Mouse (Mus musculus) splenic B cell, adult 2 months (primary cell): ENCODE data around the gene Cpeb4.
A peak's percentile ranks its signal among the peaks of the same experiment; 100 is the strongest.
"Not testable (repeated sequence)": the region's sequence is repeated elsewhere in the genome, so short reads cannot be mapped to it uniquely, and the experiment has no call there.

Experiments
- DNase-seq: peaks from one replicate; pipeline ENCODE4 v3.0.0-alpha.2; 2011; ENCODE audit warnings: low read depth, low spot score
- H3K27me3 ChIP-seq: 2 replicates; pipeline ENCODE4 v1.6.1; 2012; ENCODE audit warnings: mild to moderate bottlenecking, low read length, moderate library complexity, mixed read lengths; ENCODE audit not compliant: control insufficient read depth, poor library complexity, insufficient read depth, severe bottlenecking
- H3K36me3 ChIP-seq: 2 replicates; pipeline ENCODE4 v1.6.1; 2012; ENCODE audit warnings: mild to moderate bottlenecking, low read length, moderate library complexity, mixed read lengths; ENCODE audit not compliant: control insufficient read depth, poor library complexity, insufficient read depth, severe bottlenecking

Gene Cpeb4

DNA sequence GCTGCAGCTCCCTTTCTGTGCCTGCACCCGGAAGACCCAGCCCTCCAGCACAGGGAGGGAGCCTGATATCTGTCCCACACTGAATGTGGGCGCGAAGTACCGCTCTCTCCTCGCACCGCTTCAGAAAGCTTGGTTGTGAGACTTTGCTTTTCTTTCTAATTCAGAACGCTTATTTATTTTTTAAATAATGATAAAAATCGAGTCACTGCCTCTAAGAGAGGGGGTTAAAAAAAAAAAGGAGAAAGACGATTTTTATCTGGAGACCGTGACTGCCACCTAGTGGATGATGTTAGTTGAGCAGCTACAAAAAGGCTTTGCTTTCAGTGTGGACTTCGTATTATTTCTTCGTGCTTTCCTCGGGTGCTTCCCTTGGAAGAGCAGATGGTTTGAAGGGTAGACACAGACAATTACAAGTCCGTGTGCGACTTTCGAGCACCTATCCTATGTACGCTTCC lies 77.3 kb downstream of the Cpeb4 start:
- peak; percentile 85 for DNase-seq
- no peaks in the 10 kb centered on the region for H3K27me3 ChIP-seq
- no peaks in the 10 kb centered on the region for H3K36me3 ChIP-seq

DNA sequence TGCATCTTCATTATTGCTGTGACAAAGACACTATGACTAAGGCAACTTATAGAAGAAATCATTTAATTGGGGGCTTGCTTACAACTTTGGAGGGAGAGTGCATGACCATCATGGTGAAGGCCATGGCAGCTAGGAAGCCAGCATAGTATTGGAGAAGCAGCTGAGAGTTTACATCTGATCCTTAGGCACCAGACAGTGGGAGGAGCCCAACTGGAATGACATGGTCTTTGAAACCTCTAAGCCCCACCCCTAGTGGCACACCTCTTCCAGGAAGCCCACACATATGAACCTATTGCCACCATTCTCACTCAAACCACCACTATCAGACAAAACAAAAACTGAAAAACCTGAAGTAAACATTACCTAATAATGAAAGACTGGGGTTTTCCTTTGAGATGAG lies 88.1 kb downstream of the Cpeb4 start:
- Histone ChIP-seq H3K36me3 (no peaks in the 10 kb centered on the region), H3K27me3 (no peaks in the 10 kb centered on the region)
- no peak for DNase-seq

DNA sequence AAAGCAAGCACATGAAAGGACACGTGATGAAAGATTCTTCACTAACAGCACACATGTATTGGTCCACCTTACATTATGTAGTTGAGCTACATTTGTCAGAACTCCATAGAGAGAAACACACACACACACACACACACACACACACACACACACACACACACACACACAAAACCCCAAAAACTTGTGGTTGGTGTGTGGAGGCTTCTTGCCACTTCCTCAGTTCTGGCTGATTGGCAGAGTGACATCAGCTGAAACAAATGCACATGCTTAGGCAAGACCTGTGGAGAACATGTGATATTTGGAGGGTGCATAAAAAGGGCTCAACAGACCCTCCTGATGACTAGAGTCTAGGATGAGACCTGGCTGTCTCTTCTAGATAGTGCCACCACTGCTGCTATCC lies 92.0 kb downstream of the Cpeb4 start:
- no peaks in the 10 kb centered on the region for H3K36me3 ChIP-seq
- no peaks in the 10 kb centered on the region for H3K27me3 ChIP-seq
- DNase-seq: no peak

DNA sequence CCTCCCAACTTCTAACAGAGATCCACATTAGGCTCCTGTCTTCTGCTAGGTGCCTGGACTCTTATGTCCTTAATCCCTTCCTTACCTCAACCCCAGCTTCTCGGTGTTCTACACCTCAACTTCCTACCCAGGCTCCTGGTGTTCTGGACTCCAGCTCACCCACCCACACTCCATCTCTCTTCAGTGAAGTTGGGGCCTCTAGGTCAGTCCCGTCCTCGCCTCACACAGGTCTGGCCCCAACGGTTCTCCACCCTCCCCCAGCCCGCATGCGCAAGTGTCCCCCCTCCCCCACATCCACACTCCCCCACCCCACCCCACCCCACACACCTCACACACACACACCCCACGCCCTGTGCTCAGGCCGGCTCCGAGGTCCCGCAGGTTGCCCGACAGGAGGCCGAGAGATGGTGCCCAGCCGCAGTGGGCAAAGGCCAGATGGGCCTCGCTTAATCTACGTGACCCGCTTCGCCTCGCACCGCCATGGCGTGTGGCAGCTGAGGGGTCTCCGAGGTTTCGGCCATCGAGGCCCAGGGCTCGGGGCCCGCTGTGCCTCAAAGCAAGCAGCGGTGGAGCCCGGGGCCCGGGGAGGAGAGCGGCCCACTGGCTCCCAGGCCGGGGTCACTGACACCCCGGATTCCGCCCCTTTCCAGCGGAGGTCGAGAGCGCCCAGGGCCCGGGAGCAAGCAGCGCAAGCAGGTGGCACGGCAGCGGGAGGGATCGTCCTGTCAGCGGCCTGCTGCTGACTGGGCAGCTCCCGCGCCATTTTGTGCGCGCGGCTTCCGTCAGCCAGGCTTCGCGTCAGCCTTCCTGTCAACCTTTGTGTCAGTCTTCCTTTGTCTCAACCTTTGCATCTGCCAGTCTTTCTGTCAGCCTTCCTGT lies 93.5 kb downstream of the Cpeb4 start, which contains the start of gene 4930524B15Rik:
Gene 4930524B15Rik, plus strand, starts transcription at position 337 of the 879 bp plus-strand sequence.
- no peak for DNase-seq
- no peaks in the 10 kb centered on the region for H3K27me3 ChIP-seq
- no peaks in the 10 kb centered on the region for H3K36me3 ChIP-seq

DNA sequence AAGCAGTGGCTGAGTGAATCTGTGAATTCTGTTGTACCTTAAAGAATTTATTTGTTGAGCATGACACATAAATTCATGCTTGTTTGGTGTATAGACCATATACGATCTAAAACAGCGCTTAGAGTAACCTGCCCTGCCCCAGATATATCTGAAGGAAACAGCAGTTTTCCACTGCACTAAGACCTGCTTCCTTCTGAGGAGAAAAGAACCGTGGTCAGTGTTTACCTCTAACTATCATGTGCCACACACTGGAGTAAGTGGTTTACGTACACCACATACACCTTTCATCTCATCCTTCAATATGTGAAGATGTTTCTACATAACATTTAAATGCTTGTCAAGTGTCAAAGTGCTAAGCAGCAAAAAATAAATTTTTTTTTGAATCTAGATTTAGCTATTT lies 102.1 kb downstream of the Cpeb4 start:
- Histone ChIP-seq H3K27me3 (no peaks in the 10 kb centered on the region), H3K36me3 (no peaks in the 10 kb centered on the region)
- DNase-seq: no peak

DNA sequence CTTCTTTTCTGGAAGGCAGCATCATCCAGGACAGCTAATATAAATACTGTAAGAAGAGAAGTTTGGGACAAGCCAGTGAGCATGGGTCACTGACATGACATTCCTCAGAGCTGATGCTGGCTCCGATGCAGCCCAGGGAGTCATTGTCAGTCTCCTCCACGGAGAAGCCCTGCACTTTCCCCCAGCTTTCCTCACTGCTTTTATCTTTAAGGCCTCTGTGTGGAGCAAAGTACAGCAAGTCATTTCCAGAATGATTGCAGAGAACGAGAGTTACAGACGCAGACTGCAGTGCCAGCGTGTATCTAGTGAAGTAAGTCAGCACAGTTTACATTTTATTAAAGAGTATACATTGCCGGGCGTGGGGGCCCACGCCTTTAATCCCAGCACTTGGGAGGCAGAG lies 102.8 kb downstream of the Cpeb4 start:
- H3K27me3 ChIP-seq: no peaks in the 10 kb centered on the region
- no peak for DNase-seq

DNA sequence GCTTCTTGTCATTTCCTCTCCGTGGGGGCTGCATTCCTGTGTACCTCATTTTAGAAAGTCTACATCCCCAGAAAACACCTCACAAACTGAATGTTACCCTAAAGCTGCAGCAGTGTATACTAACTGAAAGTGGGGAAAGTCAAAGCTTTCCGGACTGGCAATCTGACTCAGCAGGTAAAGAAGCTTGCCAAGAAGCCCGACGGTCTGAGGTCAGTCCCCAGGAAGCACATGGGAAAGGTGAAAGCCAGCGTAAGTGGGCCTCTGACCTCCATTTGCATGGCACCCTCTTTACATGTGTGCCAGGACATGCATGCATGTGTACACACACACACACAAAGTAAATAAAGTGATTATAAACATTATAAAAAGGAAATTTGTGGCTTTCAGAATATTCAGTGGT lies 103.7 kb downstream of the Cpeb4 start:
- DNase-seq: no peak

More for the DNA sequence above, 102.8 kb downstream of the Cpeb4 start:
- H3K36me3 ChIP-seq: no peaks in the 10 kb centered on the region

DNA sequence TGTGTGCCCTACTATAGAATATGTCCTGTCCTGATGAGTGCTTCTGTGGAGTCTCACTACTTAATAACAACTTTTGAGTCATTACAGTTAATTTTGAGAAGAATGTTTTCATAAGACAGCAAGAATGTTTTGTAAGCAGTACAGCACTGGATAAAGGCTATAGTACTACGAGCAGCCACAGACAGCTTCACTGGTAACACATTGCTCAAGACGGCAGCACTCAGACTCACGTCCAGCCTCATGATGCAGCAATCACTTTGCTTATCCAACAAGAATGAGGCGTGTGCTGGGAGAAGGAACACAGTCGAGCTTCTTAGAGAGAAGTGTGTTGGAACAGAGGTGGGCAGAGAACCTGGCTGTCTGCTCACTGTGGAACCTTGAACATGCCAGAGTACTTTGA lies 104.1 kb downstream of the Cpeb4 start:
- no peak for DNase-seq
- Histone ChIP-seq H3K36me3 (no peaks in the 10 kb centered on the region), H3K27me3 (no peaks in the 10 kb centered on the region)

More for the DNA sequence above, 103.7 kb downstream of the Cpeb4 start:
- no peaks in the 10 kb centered on the region for H3K27me3 ChIP-seq
- no peaks in the 10 kb centered on the region for H3K36me3 ChIP-seq

DNA sequence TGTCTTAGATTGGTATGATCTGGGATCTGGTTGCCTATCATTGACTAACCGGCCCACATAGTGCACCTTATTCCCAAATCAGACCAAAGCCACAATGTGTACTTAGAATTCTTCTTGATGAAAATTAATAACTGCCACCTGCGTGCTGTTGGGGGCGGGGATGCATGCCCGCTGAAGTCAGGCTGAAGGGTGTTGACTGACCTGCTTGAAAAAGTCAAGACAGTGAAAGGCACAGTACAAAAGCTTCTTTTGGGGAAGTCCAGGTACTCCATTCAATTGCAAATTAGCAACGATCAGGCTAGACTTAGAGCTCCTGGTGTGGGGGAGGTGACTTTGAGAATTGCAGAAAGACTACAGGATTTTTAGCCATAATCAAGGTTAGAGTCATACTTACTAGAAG lies 108.1 kb downstream of the Cpeb4 start:
- DNase-seq, H3K36me3 ChIP-seq, H3K27me3 ChIP-seq: not testable (repeated sequence)

DNA sequence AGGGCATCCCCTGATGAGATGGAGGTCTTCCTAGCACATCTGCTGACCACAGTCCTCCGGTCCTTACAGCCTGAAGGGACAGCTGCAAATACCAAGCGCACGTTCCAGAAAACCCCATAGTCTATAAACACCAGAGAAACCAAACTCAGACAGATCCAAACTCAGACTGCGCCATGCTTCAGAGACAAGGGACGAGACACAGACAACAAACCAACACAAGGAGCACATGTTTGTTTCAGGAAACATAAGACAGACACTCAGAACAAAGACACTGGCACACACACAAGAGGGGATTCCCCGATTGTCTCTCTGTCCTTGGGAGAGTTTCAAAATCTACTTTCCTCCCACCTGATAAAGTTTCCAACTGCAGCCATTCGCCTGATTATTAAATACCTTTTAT lies 109.8 kb downstream of the Cpeb4 start:
- no peaks in the 10 kb centered on the region; the same call in 1 of the 2 replicates for H3K27me3 ChIP-seq
- DNase-seq: no peak

DNA sequence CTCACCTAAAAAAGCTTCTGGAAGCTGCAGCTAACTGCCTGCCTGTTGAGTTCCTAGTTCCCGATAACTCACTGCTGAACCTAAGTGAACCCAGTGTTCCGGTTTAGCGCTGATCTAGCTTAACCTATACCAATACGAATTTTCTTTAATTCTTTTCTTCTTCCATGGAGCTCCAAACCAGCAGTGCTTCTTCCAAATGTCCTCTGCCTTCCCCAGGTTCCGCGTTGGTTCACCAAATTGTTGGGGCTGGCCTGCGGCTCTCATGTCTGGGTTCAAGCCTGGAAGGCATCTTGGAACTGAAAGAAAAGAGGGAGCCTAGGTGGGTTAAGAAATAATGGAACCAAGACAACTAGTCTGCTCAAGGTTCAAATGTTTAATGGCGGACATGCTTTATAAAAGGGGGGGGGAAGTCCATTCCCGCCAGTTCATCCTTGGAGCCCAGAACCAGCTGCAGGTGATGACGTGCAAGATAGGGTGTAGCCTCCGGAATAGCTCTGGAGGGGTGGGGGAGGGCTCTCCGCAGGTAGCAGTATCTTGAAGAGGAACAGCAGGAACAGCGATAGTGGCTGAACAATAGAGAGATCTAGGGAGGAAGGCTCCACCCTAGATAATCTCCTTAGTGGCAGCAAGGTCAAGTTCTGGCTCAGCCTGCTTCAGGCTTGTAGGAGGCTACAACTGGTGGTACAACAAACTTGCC lies 110.4 kb downstream of the Cpeb4 start:
- not testable (repeated sequence) for DNase-seq, H3K27me3 ChIP-seq, H3K36me3 ChIP-seq

More for the DNA sequence above, 109.8 kb downstream of the Cpeb4 start:
- no peaks in the 10 kb centered on the region for H3K36me3 ChIP-seq

DNA sequence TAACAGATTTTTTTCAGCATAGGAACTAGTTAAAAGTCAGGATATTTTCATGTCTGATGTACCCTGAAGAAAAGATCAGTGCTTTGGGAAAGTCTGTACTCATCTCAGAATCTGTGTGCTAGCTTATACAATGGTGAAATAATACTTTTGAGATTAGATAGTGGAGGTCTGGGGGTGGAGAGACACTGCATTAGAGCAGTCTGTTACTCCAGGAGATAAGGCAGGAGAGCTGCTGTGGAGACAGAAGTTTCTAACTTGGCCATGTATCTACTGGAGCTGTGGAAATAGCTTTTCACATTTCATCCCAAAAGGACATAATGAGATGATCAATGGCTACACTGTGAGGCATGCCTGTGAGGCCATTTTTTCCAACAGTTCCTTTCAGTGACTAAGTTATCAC lies 111.2 kb downstream of the Cpeb4 start:
- no peak for DNase-seq
- Histone ChIP-seq H3K27me3 (no peaks in the 10 kb centered on the region; the same call in 1 of the 2 replicates), H3K36me3 (no peaks in the 10 kb centered on the region)

DNA sequence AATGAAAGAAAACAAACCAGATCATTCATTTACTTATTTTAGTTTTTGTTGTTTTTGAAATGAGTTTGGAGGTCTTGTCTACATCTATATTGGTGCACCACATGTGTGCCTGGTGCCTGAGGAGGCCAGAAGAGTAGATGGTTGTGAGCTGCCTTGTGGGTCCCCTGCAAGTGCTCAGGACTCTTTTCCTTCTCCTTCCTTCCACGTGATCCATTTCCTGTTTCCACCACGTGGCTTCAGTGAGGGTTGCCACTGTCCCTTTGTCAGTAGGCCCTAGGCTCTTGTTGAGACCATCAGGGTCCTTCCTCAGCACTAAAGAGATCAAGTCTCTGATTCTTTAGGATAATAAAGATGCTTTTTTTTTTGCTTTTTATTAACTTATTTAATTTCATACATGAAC lies 112.8 kb downstream of the Cpeb4 start:
- H3K27me3 ChIP-seq: no peaks in the 10 kb centered on the region; the same call in 1 of the 2 replicates
- no peaks in the 10 kb centered on the region for H3K36me3 ChIP-seq
- DNase-seq: no peak
